Mouse (Mus musculus) heart, embryonic 11.5 days (tissue): ENCODE results near the gene Gm3727. TPM values are rescaled to one million over a fixed set of nuclear protein-coding genes. Genes with fewer than 3 reads are reported as not detected.
"Not testable (repeated sequence)": the region's sequence is repeated elsewhere in the genome, so short reads cannot be mapped to it uniquely, and the experiment has no call there.

Experiments
- ATAC-seq: fragments of 200-750 bp; cut with Nextera tagmentation; replicated peaks from 2 replicates; pipeline ENCODE4 v1.8.0; 2017; ENCODE audit warnings: moderate library complexity; ENCODE audit not compliant: insufficient number of reproducible peaks, low FRiP score, low TSS enrichment
- H3K27ac ChIP-seq: fragments of 300-500 bp; sonication (generic); 2 replicates; pipeline ENCODE4 v1.5.1; 2014; ENCODE audit warnings: mild to moderate bottlenecking, low read depth, low read length
- H3K27me3 ChIP-seq: fragments of 300-500 bp; sonication (generic); 2 replicates; pipeline ENCODE4 v1.6.1; 2014; ENCODE audit warnings: mild to moderate bottlenecking, low read length, mixed read lengths; ENCODE audit not compliant: control insufficient read depth, insufficient read depth
- H3K36me3 ChIP-seq: fragments of 300-500 bp; sonication (generic); 2 replicates; pipeline ENCODE4 v1.6.1; 2014; ENCODE audit warnings: mild to moderate bottlenecking, low read length, moderate library complexity, mixed read lengths; ENCODE audit not compliant: control insufficient read depth, insufficient read depth
- H3K4me1 ChIP-seq: fragments of 300-500 bp; sonication (generic); 2 replicates; pipeline ENCODE4 v1.6.1; 2014; ENCODE audit warnings: low read length; ENCODE audit not compliant: control insufficient read depth, insufficient read depth
- H3K4me2 ChIP-seq: fragments of 300-500 bp; sonication (generic); 2 replicates; pipeline ENCODE4 v1.6.1; 2014; ENCODE audit warnings: mild to moderate bottlenecking, moderate library complexity
- H3K4me3 ChIP-seq: fragments of 300-500 bp; sonication (generic); 2 replicates; pipeline ENCODE4 v1.5.1; 2014; ENCODE audit warnings: low read depth, low read length
- H3K9ac ChIP-seq: fragments of 300-500 bp; sonication (generic); 2 replicates; pipeline ENCODE4 v1.6.1; 2014; ENCODE audit warnings: mild to moderate bottlenecking, low read depth, low read length, moderate library complexity
- H3K9me3 ChIP-seq: fragments of 300-500 bp; sonication (generic); replicated peaks from 2 replicates; pipeline ENCODE4 v1.6.1; 2016; ENCODE audit warnings: low read length; ENCODE audit not compliant: control insufficient read depth
- WGBS: fragments of 180-500 bp; shearing (Covaris S2); extraction: QIAGEN DNeasy Blood & Tissue Kit; methylation state at CpG from one replicate; pipeline ENCODE4 v1.1.7; 2014; ENCODE audit not compliant: insufficient replicate concordance; 5-methylcytosine and 5-hydroxymethylcytosine counted together
- polyA plus RNA-seq: library from polyadenylated mRNA; unstranded; fragments of >200 nt; fragmentation: Nextera tagmentation; extraction: Ambion mirVana; gene quantifications from 2 replicates; pipeline ENCODE4 v1.2.1, GENCODE M21; 2014

The Gm3727 gene
- not detected in 2 replicates for polyA plus RNA-seq

- 70% methylated on average over 3 of the region's 3 CpGs for WGBS
- H3K4me1 ChIP-seq, H3K36me3 ChIP-seq, H3K9me3 ChIP-seq, H3K27me3 ChIP-seq, H3K4me3 ChIP-seq, H3K4me2 ChIP-seq, H3K9ac ChIP-seq, ATAC-seq, H3K27ac ChIP-seq: not testable (repeated sequence)
Measured at GRCm38 (mm10) chr14:7264614-7265013, at the start of gene Gm3727. Gene Gm3727, minus strand, starts transcription at chr14:7264714.

GRCm38 (mm10) chr14:7243498-7243897 lies 21.0 kb downstream of the Gm3727 start:
- H3K4me2 ChIP-seq, H3K9me3 ChIP-seq, H3K4me3 ChIP-seq, H3K4me1 ChIP-seq, ATAC-seq, H3K36me3 ChIP-seq, H3K9ac ChIP-seq, H3K27ac ChIP-seq, H3K27me3 ChIP-seq: not testable (repeated sequence)
- whole genome bisulfite sequencing = 3% methylated on average over 5 of the region's 10 CpGs

Other genes starting within 250 kb of the Gm3727 start
- gene Gm10406, start 237.3 kb downstream of the Gm3727 start, polyA plus RNA-seq = 0.19 TPM in 1 of 2 replicates, not detected in the other
- not detected in 2 replicates for gene Gm3685, start 219.7 kb downstream of the Gm3727 start, polyA plus RNA-seq
- 0.69 and 1.6 TPM in 2 replicates for gene Gm3696, start 164.1 kb downstream of the Gm3727 start, polyA plus RNA-seq
- gene Gm6676, start 139.3 kb downstream of the Gm3727 start, polyA plus RNA-seq = not detected in 2 replicates
- gene Gm3512, start 90.2 kb downstream of the Gm3727 start, polyA plus RNA-seq = 3.5 and 5.0 TPM in 2 replicates
- not detected in 2 replicates for gene Gm16434, start 70.2 kb downstream of the Gm3727 start, polyA plus RNA-seq
- gene Gm3739, start 50.3 kb upstream of the Gm3727 start, polyA plus RNA-seq = 2.9 and 3.6 TPM in 2 replicates
- not detected in 2 replicates for gene Gm5797, start 67.7 kb upstream of the Gm3727 start, polyA plus RNA-seq
- not detected in 2 replicates for gene Gm8374, start 100.4 kb upstream of the Gm3727 start, polyA plus RNA-seq
- gene Gm3755, start 186.2 kb upstream of the Gm3727 start, polyA plus RNA-seq = not detected in 2 replicates
- 1.7 and 3.4 TPM in 2 replicates for gene Gm3752, start 219.0 kb upstream of the Gm3727 start, polyA plus RNA-seq